Mouse (Mus musculus) CD4-positive helper T cell, adult 2 months (primary cell): ENCODE data around the gene Cpe.
"Not testable (repeated sequence)": the region's sequence is repeated elsewhere in the genome, so short reads cannot be mapped to it uniquely, and the experiment has no call there.

Experiments used
- DNase-seq: peaks from one replicate; pipeline ENCODE4 v3.0.0-alpha.2; 2012; ENCODE audit warnings: low read depth, missing footprints, low spot score

Gene Cpe

DNA sequence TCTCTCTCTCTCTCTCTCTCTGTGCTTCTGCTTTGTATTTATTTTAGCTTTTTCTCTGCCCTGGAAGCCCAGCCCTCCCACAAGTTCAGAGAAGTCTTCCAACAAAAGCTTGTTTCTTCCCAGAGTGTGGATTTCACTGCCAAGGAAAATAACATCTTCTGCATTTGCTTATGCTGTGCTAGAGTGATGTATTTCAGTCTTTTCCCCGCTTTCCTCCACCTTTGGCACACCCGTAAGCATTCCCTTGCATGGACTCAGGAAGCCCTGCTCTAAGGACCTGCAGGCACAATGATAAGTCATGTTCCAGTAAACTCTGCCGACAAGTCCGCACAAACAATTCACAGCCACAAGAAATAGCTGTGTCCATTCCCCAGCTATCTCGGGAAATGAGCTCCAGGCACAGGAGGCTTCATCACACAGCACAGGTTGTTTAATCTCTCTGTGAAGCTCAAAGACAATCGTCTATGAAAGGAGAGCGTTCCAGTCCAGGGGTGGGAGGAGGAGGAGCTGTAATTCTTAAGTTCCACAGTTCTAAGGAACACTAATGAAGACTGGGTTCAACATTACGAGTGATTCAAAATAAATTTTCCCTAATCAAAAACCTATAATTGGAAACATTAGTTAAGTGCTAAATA lies 17.8 kb downstream of the Cpe start:
- no peak for DNase-seq

DNA sequence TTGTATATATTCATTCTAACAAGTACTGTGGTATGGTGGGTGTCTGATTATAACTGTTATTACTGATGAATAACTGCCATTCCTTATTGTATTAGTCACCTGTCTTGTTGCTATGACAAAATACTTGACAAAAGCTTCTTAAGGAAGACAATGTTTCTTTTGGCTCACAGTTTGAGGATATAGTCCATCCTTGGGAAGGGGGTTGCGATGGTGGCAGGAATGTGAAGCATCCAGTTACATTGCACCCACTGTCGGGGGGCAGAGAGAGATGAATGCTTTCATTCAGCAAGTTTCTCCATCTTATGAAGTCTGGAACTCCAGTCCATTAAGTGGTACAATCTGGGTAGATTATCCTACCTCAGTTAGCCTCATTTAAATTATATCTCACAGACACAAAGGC lies 19.9 kb downstream of the Cpe start:
- no peak for DNase-seq

DNA sequence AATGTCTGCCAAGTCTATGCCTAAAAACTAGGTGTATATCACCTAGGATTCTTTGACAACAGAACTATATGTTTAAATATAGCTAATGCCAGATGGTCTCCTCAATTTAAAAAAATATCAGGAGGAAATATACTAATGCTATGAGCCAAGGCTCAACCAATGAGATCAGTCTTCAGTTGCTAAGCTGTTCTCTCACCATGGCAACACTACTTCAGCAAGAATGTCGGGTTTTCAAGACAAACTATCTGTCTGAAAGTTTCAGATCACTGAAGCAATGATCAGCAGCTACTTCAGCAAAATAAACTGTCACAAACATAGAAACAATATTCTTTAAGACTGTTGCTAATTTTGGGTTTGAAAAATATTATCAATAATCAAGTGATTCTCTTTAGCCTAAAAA lies 20.9 kb downstream of the Cpe start:
- DNase-seq: no peak

DNA sequence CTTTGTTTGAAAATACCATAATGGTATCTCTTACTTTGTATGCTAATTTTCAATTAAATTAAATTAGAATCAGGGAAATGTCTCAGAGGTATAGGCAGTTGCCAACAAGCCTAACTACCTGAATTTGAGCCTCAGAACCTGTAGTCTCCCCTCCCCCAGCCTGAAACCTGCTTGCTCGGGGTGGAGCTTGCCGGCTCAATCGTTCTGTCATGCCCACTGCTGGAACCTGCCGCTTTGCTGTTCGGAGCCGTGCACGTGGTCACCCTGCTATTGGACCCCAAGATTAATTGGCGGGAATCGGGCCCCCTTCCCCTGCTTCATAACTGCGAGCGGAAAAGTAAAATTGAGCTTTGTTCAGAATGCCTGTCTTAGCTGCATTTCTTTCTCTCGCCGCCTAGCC lies 26.5 kb downstream of the Cpe start:
- DNase-seq: not testable (repeated sequence)

DNA sequence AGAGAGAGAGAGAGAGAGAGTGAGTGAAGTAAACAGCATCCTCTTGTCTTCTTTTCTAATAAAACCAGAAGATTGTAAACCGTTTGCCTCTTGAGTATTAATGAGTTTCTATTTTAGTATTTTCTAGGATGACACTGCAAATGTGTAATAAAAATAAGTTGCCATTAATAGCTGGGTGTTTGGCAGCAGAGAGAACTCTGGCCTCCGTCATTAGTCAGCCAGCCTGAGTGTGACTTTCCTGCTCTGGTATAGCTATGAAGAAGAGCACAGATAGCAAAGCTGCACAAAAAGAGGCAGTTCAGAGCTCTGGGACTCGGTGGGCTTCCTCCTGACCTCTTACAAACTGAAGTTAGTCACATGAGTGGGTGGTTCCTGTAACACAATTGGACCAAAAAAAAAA lies 27.3 kb downstream of the Cpe start:
- no peak for DNase-seq

DNA sequence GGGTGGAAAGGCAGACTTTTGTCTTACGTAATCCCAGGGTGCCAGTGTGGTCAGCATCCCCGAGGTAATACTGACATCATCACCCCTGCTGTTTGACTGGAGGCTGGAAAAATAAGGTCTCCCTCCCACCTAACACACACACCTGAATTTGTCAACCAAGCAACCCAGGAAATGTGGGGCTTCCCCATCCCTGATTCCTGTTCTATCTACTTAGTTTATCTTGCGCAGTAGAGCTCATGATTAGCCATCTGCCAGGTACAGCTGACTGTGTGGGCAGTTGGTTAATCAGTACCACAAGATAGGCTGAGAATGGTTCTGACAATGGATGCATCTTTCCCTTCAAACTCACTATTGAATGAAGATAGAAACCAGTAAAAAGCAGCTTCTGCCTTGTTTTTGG lies 28.0 kb downstream of the Cpe start:
- no peak for DNase-seq

DNA sequence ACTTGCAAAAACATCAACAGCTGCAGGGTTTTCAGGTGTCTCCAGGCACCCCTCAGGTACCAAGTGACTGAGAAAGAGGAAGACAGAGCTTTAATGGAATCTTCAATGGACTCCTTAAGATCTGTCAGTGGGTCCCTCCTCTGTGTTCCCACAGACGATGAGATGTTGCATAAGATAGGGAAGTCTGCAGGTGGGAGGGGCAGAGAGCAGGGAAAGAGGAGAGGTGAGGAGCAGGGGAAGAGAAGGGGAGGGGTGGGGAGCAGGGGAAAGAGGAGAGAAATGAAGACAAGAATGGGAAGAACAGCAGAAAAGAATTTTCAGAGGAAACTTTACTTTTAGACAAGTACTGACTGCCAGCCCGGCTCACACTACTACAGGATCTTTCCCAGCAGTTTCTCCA lies 28.5 kb downstream of the Cpe start:
- DNase-seq: no peak

DNA sequence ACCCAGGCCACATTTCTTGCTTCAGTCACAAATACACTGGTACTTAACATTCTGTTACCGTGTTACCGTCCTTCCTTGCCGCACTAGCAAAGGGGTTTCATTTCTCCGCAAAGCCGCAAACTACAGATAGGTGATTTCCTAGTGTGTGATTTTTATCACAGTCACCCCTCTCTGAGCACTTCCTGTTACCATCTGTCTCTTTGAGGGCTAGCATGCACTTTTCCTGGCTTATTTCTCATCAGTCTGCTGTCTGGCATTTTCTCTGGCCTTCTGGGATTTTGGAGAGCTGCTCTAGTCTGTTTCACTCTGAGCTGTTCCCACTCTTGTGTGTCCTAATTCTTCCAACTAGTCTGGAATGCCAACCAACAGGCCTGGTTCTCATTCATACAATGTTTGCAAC lies 33.8 kb downstream of the Cpe start:
- peak; percentile 1 for DNase-seq

DNA sequence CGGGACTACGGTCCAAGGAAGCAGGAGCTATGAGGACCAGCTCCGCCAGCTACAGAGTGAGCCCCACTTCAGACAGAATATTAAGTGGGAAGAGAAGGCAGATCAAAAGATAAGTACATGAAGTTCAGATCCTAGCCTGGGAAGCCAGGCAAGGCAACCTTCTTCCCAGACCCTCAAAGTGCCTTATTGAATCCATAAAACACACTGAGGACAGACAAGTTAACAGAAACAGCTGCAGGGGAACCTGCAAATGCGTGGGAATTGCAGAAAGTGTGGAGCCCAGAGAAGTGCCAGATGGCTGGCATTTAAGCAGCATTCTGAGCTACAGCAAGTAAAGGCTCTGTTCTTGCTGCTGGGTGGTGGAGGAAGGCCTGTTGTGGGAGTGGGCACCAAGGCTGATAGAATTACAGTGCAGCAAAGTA lies 34.9 kb downstream of the Cpe start:
- DNase-seq: no peak

DNA sequence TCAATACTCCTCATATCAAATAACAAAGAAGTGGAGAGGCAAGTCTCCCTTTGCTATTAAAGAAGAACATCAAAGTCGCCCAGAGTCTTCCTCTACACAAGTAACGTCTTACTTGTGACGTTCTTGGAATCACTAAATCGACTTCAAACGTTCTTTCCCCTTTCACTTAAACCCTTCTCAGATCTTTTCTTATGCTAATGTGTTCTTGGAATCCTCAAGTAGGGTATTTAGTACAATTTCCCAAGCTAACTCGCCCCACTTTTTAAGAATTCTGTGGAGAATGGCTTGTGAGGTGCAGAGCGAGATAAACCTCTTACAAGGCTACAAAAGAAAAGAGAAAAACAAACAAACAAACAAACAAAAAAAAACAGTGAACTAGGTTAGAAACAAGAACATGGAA lies 35.3 kb downstream of the Cpe start:
- DNase-seq: no peak

DNA sequence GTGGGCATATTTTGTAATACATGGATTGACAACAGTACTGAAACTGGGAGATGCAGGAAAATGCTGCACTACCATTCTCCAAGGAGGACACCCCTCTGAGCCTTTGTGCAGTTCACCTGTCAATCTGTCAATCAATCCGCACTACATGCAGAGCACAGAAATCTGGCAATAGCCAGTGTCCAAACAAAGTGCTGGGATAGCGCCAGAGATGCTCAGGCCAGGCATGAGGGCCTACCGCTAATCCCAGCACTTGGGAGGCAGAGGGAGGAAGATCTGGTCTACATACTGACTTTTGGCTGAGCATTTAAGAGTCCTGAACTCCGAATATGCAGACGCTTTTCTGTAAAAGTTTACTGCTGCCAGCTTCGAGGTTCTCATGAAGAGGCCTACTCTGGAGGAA lies 37.0 kb downstream of the Cpe start:
- no peak for DNase-seq

DNA sequence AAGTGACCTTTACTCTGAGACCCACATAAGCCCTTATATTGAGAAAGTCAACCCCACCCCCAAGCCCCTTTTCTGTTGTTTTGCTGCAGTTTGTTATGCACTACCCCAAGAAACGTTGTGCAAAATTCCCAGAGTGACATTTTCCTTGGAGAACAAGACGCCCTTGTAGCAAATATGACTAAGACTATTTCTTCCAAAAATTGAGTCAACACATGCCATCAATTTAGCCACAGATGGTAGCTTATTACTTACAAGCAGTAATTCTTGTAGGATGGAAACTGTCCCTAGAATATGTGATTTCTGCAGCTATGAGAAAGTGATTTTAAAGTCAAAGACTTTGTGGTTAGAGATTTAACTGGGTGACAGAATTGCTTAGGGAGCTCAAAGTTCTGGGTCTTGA lies 37.8 kb downstream of the Cpe start:
- DNase-seq: no peak

DNA sequence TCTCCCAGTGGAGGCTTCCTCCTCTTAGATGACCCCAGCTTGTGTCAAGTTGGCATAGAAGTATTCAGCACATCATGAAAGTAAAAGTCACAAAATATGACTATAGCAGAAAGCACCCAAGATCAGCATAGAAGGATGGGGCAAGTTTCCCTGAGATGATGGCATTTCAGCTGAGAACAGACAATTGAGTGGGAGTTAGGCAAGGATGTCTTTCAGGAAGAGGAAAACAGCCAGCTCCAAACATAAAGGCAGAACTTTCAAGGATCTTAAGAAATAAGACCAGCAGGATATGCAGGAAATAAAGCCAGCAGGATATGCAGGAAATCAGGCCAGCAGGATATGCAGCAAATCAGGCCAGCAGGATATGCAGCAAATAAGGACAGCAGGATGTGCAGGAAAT lies 40.6 kb downstream of the Cpe start:
- no peak for DNase-seq

DNA sequence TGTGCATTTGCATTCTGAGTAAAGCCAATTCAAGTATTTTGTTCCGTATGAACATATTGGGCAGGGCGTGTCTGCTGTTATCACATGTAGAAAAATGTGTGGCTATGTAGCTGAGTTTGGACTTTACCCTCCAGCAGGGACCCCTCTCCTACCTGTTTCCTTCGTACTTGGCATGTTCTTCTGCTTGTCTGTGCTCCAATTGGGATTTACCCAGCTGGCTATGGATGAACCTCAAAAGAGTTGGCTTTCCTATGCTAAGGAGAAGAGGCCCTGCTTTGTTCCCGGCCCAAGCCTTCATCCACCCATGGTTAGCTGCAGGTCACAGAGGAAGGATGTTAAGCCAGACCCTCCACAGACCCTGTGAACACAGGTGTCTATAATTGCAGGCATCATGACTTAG lies 44.8 kb downstream of the Cpe start:
- DNase-seq: no peak

DNA sequence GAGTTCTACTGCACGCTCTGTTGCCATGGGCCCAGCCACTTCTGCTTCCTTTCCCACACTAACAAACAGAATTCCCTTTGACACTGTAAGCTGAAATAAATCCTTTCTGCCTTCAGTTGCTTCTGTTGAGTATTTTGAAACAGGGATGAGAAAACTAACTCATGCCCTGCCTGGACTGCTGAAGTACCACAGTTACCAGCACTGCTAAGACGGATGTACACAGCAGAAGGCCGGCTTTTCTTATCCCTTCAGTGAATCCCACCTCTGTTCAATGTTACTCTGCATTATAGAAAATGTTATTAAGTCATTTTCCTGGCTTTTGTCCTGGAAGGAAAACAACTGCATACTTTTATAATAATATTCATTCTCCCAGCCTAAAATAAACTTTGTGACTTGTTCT lies 45.7 kb downstream of the Cpe start:
- no peak for DNase-seq

DNA sequence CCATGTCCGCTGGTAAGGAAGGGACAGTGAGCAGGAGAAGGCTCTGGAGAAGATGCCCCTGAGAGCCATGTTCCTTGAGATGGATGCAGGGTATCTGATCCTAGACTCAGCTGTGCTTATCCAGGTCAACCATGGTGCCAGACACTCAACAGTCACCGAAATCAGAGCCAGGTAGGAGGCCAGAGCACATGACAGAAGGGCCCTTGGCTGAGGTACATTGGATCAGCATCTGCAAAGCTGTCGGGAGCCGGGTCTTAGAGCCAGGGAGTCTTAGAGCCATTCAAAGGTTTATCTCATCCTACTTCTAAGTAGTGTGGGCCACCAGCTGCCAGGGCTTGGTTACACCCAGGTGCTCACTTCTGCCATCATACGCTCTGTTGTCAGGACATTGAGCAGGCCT lies 46.4 kb downstream of the Cpe start:
- DNase-seq: no peak

DNA sequence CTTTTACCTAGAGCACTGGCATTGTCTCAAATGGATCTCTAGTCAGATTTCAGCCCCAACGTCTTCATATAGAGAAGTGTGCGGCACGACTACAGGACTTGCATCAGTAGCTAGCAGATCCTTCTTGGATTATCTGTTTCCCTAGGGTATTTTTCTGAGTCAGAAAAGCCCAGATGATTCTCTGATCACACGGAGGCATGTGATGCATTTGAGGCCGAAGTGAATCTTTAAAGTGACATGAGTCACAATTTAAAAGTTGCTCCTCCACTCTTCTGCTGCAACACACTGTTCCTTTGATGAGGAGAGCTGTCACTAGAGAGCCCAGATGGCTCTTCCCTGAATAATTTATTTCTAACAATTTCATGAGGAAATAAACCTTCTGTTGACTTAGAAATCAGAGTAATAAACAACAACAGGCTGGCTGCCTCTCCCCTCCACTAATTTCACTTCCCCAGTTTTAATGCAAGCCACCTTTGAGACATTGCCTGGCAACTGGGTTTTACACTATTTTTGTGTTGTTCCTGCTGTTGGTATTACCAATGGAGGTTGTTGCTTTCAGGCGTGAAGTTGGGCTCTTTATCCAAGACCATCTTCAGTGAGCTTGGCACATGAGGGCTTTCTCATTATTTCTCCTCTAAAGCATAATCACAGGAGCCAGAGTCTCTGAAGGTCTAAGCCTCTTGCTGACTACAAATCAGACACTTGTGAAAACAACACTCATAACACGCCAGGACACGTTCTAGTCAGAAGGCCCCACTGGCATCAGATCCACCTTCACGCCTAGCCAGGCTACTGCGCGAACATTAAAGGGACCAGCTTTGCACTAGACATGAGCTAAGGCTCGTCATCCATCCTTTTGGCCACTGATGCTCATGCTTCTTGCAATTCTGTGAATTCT lies 48.5 kb downstream of the Cpe start:
- no peak for DNase-seq

DNA sequence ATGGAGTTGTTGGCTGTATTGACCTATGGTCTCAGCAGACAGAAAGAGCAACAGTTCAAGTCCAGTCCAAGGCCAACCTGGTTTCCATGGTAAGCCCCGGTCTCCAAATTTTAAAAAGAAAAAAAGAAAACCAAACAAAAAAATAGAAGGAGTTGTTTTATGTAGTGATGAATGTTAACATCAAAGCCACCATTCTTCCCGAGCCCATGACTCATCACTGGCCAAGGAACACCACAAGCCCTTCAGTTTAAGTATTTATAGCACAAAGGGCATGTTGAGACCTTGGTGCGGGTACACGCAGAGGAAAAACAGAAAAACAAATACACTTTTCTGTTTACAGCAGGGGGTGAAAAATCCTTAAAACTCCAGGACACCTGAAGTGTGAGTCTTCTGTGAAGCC lies 49.5 kb downstream of the Cpe start:
- no peak for DNase-seq

DNA sequence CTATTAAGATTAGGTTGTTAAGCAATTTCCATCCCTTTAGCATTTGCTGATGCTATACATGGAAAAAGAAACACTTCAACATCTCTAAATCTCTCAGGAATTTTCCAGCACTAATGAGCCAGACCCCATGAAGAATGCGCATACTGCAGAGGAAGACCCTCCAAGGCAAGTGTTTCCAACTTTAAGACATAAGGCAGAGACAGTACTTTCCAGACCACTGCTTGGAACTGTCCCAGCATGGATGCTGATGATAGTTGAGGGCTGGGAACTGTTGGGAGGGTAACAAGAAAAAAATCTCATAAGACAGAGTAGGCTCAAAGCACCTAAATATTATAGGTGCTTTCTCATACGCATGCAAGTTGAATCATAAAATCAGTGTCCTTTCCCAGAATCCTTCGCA lies 50.1 kb downstream of the Cpe start:
- no peak for DNase-seq

DNA sequence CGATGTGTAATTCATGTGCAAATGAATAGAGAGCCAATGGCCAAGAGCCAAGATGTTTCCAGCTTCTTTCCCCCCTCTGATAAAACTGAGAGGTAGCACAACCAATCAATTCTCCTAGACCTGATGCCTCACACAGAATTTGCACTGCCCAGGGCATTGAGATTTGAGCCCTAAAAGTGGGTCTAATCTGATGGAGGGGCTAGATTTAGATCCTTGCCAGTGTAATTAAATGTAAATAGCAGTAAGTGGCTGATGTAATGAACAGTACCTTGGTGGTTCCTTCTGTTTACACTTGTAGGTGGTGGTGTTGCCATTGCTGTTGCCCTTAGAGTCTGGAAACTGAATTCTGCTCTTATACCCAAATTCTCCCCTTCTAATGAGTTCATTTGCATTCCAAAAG lies 52.3 kb downstream of the Cpe start:
- DNase-seq: no peak

DNA sequence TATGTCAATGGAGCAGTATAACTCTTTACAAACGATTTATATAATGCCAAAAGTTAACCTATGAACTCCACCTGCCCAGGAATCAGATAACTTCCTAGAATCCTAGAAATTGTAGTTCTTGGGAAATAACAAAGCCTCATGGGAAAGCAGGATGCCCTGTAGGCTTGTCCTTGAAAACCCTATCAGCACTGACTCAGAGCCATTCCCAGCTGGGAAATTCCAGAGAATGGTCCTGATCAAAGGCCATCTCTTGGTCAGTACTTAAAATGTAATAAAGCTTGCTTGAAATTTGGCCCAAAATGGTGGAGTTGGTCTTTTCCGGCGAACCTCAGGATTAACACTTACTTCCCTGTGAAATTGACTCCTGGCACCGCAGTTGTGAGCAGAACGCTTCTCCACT lies 53.2 kb downstream of the Cpe start:
- no peak for DNase-seq

DNA sequence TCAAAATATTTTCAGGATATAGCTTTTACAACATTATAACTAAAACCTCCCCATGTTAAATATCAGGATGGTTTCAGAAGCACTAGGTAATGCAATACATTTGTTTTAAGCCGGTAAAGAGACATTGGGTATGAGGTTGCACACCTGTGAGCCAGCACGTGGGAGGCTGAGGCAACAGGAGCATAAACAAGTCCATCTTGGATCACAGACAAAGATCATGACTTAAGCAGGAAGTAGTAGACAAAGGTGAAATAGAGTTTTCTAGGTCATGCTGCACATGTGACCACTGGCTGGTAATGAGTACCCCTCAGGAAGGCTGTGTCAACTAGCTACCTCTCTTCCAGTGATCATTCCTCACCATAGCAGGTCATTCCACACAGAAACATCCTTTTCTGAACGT lies 58.0 kb downstream of the Cpe start:
- no peak for DNase-seq

DNA sequence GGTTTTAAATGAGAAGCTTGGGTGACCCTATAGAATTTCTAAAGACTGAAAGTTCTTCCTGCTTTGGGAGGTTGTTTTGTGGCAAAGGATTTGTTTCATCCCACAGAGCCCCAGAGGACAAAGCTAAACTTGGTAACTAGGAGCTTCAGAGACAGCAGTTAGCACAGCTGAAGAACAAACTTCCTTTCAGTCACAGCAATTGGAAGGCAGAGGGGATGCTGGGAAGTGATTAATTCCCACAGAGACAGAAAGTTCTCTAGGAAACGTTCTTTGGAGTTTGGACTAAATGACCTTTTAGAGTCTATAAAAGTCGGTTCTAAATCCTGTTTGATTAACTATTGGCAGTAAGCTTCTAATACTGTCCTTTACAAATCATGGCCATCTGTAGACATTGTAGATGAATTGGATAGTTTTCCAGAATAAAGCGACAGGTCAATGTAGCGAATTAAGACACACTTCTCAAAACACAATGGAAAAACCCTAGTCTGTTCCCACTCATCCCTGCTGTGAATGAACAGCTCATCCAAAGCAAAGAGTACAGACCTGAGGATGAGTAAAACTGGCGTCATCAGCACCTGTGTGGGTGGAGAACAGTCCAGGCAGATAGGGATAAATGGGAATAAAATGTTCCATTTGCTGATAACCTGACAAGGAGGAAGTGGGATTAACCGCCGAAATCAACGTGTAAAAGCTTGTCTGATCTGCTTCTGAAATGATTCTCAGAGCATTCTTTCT lies 58.6 kb downstream of the Cpe start:
- no peak for DNase-seq
